8 mouse cellular contexts compared by ENCODE assay signal in the genomic region with DNA sequence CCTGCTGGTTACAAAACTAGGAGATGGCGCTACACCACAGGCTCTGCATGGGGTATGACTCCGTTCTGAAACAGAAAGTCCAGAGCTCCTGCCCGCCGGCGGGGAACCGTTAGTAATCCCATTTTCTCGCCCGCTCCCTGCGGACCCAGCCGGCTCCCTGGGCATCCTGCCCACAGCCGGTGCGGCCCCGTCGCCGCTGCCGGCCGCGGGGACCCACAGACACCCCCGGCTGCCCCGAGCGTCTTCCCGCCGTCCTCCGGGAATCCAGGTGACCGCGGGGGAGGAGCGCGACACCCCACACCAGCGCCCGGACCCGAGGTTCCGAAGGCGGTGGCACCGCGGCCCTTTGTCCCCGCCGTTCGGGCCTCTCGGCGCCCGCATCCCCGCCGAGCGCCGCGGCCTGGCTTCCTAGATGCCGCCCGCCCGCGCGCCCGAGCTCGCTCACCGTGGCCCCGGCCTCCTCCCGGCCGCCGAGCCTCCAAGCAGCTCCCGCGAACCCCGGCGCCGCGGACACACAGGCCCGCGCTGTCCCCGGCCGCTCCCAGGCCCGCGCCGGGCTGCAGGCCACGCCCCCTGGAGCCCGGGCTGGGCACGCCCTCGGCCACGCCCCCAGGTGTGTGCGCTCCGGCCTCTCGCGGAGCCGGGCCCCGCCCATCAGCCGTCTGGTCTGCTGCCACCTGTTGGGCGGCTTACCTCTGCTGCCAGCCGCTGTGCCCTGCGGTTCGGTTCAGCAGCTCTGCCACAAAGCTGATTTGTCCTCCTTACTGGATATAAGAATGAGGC. TPM values are rescaled to one million over a fixed set of nuclear protein-coding genes. Genes with fewer than 3 reads are reported as not detected.
DNase-seq lines count a peak whose midpoint lies in the region; ATAC-seq and TF ChIP-seq lines count a peak whose summit lies in the region.

A gene (minus strand): TSS at position 605 of the 783 bp plus-strand sequence.

- peak within 1 kb of the TSS; percentile 95 for H3K9ac ChIP-seq in embryonic facial prominence, embryonic 14.5 days (ENCODE audit: low read depth, low read length)
- H3K9ac ChIP-seq in limb, embryonic 14.5 days (ENCODE audit: low read depth, low read length, severe bottlenecking): peak within 1 kb of the TSS; percentile 98
- peak within 1 kb of the TSS; percentile 86 for H3K9ac ChIP-seq in midbrain, postnatal 0 days (replicated peaks; ENCODE audit: low read length, poor library complexity, severe bottlenecking)

- peak within 1 kb of the TSS; percentile 94 for H3K4me3 ChIP-seq in embryonic facial prominence, embryonic 14.5 days (ENCODE audit: low read depth, low read length)
- H3K4me3 ChIP-seq in limb, embryonic 14.5 days (replicated peaks; ENCODE audit: low read length): peak within 1 kb of the TSS; percentile 99
- H3K4me3 ChIP-seq in midbrain, postnatal 0 days (ENCODE audit: low read depth, low read length): peak within 1 kb of the TSS; percentile 84

- H3K27me3 ChIP-seq in embryonic facial prominence, embryonic 14.5 days (replicated peaks; ENCODE audit: control insufficient read depth, insufficient read depth, low read length): no peaks in the 10 kb centered on the region
- H3K27me3 ChIP-seq in limb, embryonic 14.5 days (ENCODE audit: control insufficient read depth, insufficient read depth, low read length): no peaks in the 10 kb centered on the region
- no peaks in the 10 kb centered on the region for H3K27me3 ChIP-seq in midbrain, postnatal 0 days (ENCODE audit: insufficient read depth, low read length)

- peaks cover 3% of the 10 kb centered on the region for H3K4me1 ChIP-seq in embryonic facial prominence, embryonic 14.5 days (ENCODE audit: control insufficient read depth, insufficient read depth, low read length)
- H3K4me1 ChIP-seq in limb, embryonic 14.5 days (ENCODE audit: control insufficient read depth, insufficient read depth, low read length): peaks cover 8% of the 10 kb centered on the region
- H3K4me1 ChIP-seq in midbrain, postnatal 0 days (ENCODE audit: insufficient read depth, low read length): no peaks in the 10 kb centered on the region

- peak within 1 kb of the TSS; percentile 72 for H3K4me2 ChIP-seq in embryonic facial prominence, embryonic 14.5 days (ENCODE audit: low read depth, low read length)
- H3K4me2 ChIP-seq in limb, embryonic 14.5 days (replicated peaks; ENCODE audit: low read depth, low read length, severe bottlenecking): peak within 1 kb of the TSS; percentile 60
- H3K4me2 ChIP-seq in midbrain, postnatal 0 days (ENCODE audit: low read depth, low read length, poor library complexity, severe bottlenecking): peak within 1 kb of the TSS; percentile 74

- ATAC-seq in embryonic facial prominence, embryonic 14.5 days (ENCODE audit: low read depth): peak; percentile 96
- ATAC-seq in limb, embryonic 14.5 days (ENCODE audit: low FRiP score, low read depth): peak; percentile 97
- ATAC-seq in midbrain, postnatal 0 days (ENCODE audit: low FRiP score): peak; percentile 93

- peak; percentile 91; the same call in 1 of the 2 replicates for TF ChIP-seq POLR2A in limb, embryonic 14.5 days (IDR thresholded peaks at IDR 0.05; ENCODE audit: borderline replicate concordance, extremely low read depth, insufficient read depth, insufficient read length)

- under 1% methylated on average over 28 of the region's 87 CpGs for WGBS in embryonic facial prominence, embryonic 14.5 days
- 2% methylated on average over 69 of the region's 87 CpGs for WGBS in limb, embryonic 14.5 days
- WGBS in midbrain, postnatal 0 days: under 1% methylated on average over 73 of the region's 87 CpGs

- H3K27ac ChIP-seq in embryonic facial prominence, embryonic 14.5 days (replicated peaks; ENCODE audit: low read depth, low read length): peak within 1 kb of the TSS; percentile 88
- peak within 1 kb of the TSS; percentile 87 for H3K27ac ChIP-seq in limb, embryonic 14.5 days (replicated peaks; ENCODE audit: low read depth, low read length)
- peak within 1 kb of the TSS; percentile 76 for H3K27ac ChIP-seq in midbrain, postnatal 0 days (ENCODE audit: low read depth, low read length)

- peak; percentile 86 for DNase-seq in 3T3-L1 (ENCODE audit: low read depth, low spot score)
- peak; percentile 85 to 88 for DNase-seq in adrenal gland, postnatal 4 days (ENCODE audit: low spot score in 2 of 2)
- peak; percentile 94 for DNase-seq in embryonic facial prominence, embryonic 14.5 days (ENCODE audit: low spot score)
- peak; percentile 88 for DNase-seq in heart, adult 8-10 months (ENCODE audit: low spot score)
- DNase-seq in kidney, adult 9 months: peak; percentile 96
- DNase-seq in limb, embryonic 14.5 days (ENCODE audit: low spot score): peak; percentile 84
- peak; percentile 93 for DNase-seq in midbrain, postnatal 0 days (ENCODE audit: low spot score)
- peak; percentile 94 to 96 for DNase-seq in spleen, postnatal 14 days (ENCODE audit: low spot score in 2 of 2)

- peaks cover 24% of the 10 kb centered on the region for H3K36me3 ChIP-seq in embryonic facial prominence, embryonic 14.5 days (ENCODE audit: control insufficient read depth, insufficient read depth, low read length)
- H3K36me3 ChIP-seq in limb, embryonic 14.5 days (ENCODE audit: control insufficient read depth, insufficient read depth, low read length): peaks cover 20% of the 10 kb centered on the region
- H3K36me3 ChIP-seq in midbrain, postnatal 0 days (ENCODE audit: insufficient read depth, low read length): peaks cover 5% of the 10 kb centered on the region; the same call in 1 of the 2 replicates

- peak; percentile 77 for TF ChIP-seq CTCF in midbrain, postnatal 0 days (IDR thresholded peaks at IDR 0.05)

- H3K9me3 ChIP-seq in embryonic facial prominence, embryonic 14.5 days (ENCODE audit: control insufficient read depth, low read length): no peaks in the 10 kb centered on the region
- H3K9me3 ChIP-seq in limb, embryonic 14.5 days (ENCODE audit: control insufficient read depth, low read length): no peaks in the 10 kb centered on the region
- H3K9me3 ChIP-seq in midbrain, postnatal 0 days (ENCODE audit: low read length): no peaks in the 10 kb centered on the region

RNA-seq across cellular contexts. Expression of the gene that starts here (rescaled TPM):
- total RNA-seq in adrenal gland, postnatal 4 days (2021): 100 to 1,000 TPM; 114 to 117 TPM
- polyA plus RNA-seq in embryonic facial prominence, embryonic 14.5 days (2014; fragmentation: Nextera tagmentation; extraction: Ambion mirVana): 144 and 157 TPM in 2 replicates
- 10 to 100 TPM; 69.1 to 85.0 (median 79.8) TPM for total RNA-seq in heart, adult 8-10 months (2022)
- 91.8 and 103 TPM in 2 replicates for polyA plus RNA-seq in limb, embryonic 14.5 days (2012; rRNA removed)
- 158 and 175 TPM in 2 replicates for polyA plus RNA-seq in limb, embryonic 14.5 days (2014; fragmentation: Nextera tagmentation; extraction: Ambion mirVana)
- total RNA-seq in midbrain, postnatal 0 days (2014; rRNA removed): 45.3 and 47.4 TPM in 2 replicates
- polyA plus RNA-seq in midbrain, postnatal 0 days (2015; fragmentation: Nextera tagmentation; extraction: Ambion mirVana): 38.4 and 42.2 TPM in 2 replicates

Comparison
In these comparisons a context has a peak if more than half of its experiments do, and no peak if none do; other contexts are left out.
1. Peak in every context shown above with its lines: DNase-seq, ATAC-seq, H3K4me3 ChIP-seq and H3K27ac ChIP-seq.